Mouse (Mus musculus) liver, postnatal 0 days (tissue): ENCODE measurements around the gene Tmem252. TPM values are rescaled to one million over a fixed set of nuclear protein-coding genes. Genes with fewer than 3 reads are reported as not detected.

Experiments used
- ATAC-seq: fragments of 200-750 bp; cut with Nextera tagmentation; 2 replicates; pipeline ENCODE4 v1.8.0; 2017; ENCODE audit warnings: mild to moderate bottlenecking, moderate library complexity
- DNase-seq: peaks from one replicate; pipeline ENCODE4 v3.0.0-alpha.2; 2016
- H3K27ac ChIP-seq: fragments of 300-500 bp; sonication (generic); 2 replicates; pipeline ENCODE4 v1.5.1; 2014; ENCODE audit warnings: antibody characterized with exemption, moderate library complexity, mild to moderate bottlenecking, low read depth
- H3K27me3 ChIP-seq: fragments of 300-500 bp; sonication (generic); 2 replicates; pipeline ENCODE4 v1.6.1; 2014; ENCODE audit warnings: low read length, control low read depth, mixed read lengths; ENCODE audit not compliant: insufficient read depth
- H3K36me3 ChIP-seq: fragments of 300-500 bp; sonication (generic); replicated peaks from 2 replicates; pipeline ENCODE4 v1.6.1; 2014; ENCODE audit warnings: mild to moderate bottlenecking, control low read depth, low read length, moderate library complexity, mixed read lengths; ENCODE audit not compliant: insufficient read depth
- H3K4me1 ChIP-seq: fragments of 300-500 bp; sonication (generic); 2 replicates; pipeline ENCODE4 v1.6.1; 2014; ENCODE audit warnings: antibody characterized with exemption, mild to moderate bottlenecking, control low read depth; ENCODE audit not compliant: insufficient read depth
- H3K4me2 ChIP-seq: fragments of 300-500 bp; sonication (generic); 2 replicates; pipeline ENCODE4 v1.6.1; 2014; ENCODE audit warnings: low read depth, mild to moderate bottlenecking, low read length, moderate library complexity, mixed read lengths
- H3K4me3 ChIP-seq: fragments of 300-500 bp; sonication (generic); 2 replicates; pipeline ENCODE4 v1.5.1; 2014; ENCODE audit warnings: low read depth, low read length
- H3K9ac ChIP-seq: fragments of 300-500 bp; sonication (generic); replicated peaks from 2 replicates; pipeline ENCODE4 v1.6.1; 2014; ENCODE audit warnings: mild to moderate bottlenecking, moderate library complexity
- H3K9me3 ChIP-seq: fragments of 300-500 bp; sonication (generic); 2 replicates; pipeline ENCODE4 v1.6.1; 2016; ENCODE audit warnings: mild to moderate bottlenecking, control low read depth, low read length, mixed read lengths
- CTCF ChIP-seq: sonication (generic); IDR thresholded peaks from 2 replicates; pipeline ENCODE4 v1.5.1; 2016; ENCODE audit warnings: antibody characterized with exemption, low read depth
- EP300 ChIP-seq: IDR thresholded peaks from 2 replicates; pipeline ENCODE4 v1.6.1; 2016; ENCODE audit warnings: antibody characterized with exemption, low read depth, mild to moderate bottlenecking
- WGBS: fragments of 180-500 bp; shearing (Covaris S2); extraction: QIAGEN DNeasy Blood & Tissue Kit; methylation state at CpG from one replicate; pipeline ENCODE4 v1.1.7; 2014; ENCODE audit not compliant: insufficient replicate concordance; 5-methylcytosine and 5-hydroxymethylcytosine counted together
- polyA plus RNA-seq: library from polyadenylated mRNA; unstranded; fragments of >200 nt; fragmentation: Nextera tagmentation; extraction: Ambion mirVana; gene quantifications from 2 replicates; pipeline ENCODE4 v1.2.1, GENCODE M21; 2015

The Tmem252 gene
- polyA plus RNA-seq, 1 experiment from 2014 or later, result 0.06 TPM

DNA sequence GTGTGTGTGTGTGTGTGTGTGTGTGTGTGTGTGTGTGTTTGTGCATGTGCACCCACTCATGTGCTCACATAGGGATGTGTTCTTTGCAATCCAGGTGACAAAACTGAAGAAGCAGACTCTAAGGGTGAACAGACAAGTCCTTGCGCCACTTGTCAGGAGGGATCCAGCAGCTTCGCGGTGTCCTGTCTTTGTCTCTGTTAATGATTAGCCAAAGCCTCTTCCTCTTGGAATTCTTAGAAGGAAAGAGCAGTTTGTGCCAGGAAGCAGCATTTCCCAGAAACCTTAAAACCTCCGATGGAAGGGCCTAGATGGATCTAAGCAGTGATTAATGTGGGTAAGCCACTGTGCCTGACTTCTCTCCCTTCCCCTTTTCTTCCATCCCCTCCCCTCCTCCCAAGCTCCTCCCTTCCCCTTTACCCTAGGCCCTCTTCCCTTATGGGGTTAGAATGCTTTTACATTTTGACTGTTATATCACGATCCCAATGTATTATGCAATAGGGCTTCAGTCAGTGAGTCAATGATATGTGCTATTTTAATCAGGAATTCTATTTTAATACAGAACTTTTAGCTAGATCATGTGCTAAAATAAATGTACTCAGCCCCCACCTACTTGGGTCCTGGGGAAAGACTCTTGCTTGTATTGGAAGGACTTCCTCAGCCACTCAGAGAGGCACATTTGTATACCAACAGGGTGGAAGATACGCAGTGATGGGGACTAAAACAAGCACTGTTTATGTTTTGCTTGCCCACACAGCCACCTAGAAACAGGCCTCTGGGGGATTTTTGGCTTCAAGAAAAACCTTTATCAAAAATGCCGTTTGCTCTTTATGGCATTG, 33.5 kb downstream of the Tmem252 start:
- TF ChIP-seq EP300 (no peak), CTCF (no peak)
- WGBS, result 49% methylated on average over 7 of the region's 7 CpGs

DNA sequence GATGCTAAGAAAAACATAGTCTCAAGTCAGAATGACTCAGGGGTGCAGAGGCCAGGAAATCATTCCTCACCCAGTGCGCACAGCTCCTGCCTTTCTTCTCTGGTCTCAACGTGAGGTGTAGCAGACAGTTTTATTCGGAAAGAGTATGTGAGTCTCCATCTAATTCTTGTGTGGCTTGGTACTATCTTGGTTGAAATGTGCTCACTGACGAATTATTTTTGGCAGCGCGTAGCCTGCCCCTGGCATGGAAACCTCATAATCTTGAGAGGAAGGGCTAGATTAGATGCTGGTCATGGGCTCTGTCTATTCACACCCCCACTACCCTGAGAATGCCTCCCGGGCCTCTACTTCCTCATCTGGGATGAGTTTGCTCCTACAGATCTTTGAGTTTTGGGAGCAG, 34.2 kb downstream of the Tmem252 start:
- Histone ChIP-seq H3K9ac (no peak overlapping the region), H3K27me3 (no peaks in the 10 kb centered on the region), H3K4me2 (no peak overlapping the region), H3K4me3 (no peak overlapping the region), H3K9me3 (no peaks in the 10 kb centered on the region), H3K36me3 (no peaks in the 10 kb centered on the region), H3K4me1 (no peaks in the 10 kb centered on the region), H3K27ac (no peak overlapping the region)
- TF ChIP-seq EP300 (no peak), CTCF (no peak)
- 69% methylated on average over 7 of the region's 7 CpGs for WGBS
- DNase-seq, result no peak
- no peak for ATAC-seq

More for the DNA sequence above, 33.5 kb downstream of the Tmem252 start:
- H3K4me1 ChIP-seq, result no peaks in the 10 kb centered on the region
- ATAC-seq (no peak), DNase-seq (no peak)
- H3K4me3 ChIP-seq, result no peak overlapping the region
- no peak overlapping the region for H3K4me2 ChIP-seq
- H3K27me3 ChIP-seq, result no peaks in the 10 kb centered on the region
- no peaks in the 10 kb centered on the region for H3K9me3 ChIP-seq
- H3K36me3 ChIP-seq, result no peaks in the 10 kb centered on the region
- no peak overlapping the region for H3K9ac ChIP-seq
- H3K27ac ChIP-seq, result no peak overlapping the region

DNA sequence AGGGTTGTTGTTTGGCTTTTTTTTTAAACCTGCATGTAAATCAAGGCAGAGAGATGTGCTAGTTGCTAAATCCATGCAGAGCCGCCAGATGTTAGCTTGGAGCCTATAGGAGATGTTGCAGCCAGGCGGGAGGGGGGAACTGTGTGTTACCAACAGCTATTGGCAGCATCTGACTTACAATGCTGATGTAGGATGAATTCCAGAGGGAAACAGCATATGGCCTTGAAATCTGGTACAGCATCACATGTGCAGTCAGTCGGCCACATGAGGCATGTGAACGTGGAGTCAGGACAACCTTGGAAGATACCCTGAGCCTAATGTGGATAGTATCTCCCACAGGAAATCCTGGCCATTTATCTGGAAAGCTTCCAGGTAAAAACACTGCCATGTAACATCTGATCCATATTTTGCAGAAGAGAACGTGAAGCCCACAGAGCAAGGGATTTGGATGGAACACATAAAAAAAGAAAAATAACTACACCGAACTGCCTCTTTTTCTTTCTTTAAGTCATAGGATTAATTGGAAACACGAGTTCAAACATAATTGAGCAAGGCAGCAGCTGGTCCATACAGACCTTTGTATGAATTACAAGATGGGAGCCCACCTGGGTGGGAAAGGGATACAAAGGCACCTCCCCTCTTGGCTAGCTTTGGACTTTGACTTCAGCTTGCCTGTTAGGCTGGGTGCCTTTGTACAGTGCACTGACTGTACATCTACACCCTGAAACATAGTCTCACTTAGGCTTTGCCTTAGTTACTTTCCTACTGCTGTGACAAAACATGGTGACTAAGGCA, 42.7 kb downstream of the Tmem252 start:
- Histone ChIP-seq H3K27ac (no peak overlapping the region), H3K9me3 (no peaks in the 10 kb centered on the region), H3K4me1 (no peaks in the 10 kb centered on the region), H3K4me2 (no peak overlapping the region), H3K36me3 (no peaks in the 10 kb centered on the region), H3K4me3 (no peak overlapping the region), H3K9ac (no peak overlapping the region), H3K27me3 (no peaks in the 10 kb centered on the region)
- ATAC-seq (no peak), DNase-seq (no peak)
- TF ChIP-seq EP300, result no peak
- TF ChIP-seq CTCF, result no peak
- WGBS, result 72% methylated on average over 7 of the region's 7 CpGs

- DNase-seq (no peak), ATAC-seq (no peak)
- H3K4me3 ChIP-seq, result no peak overlapping the region
- no peaks in the 10 kb centered on the region for H3K9me3 ChIP-seq
- no peak overlapping the region for H3K9ac ChIP-seq
- no peaks in the 10 kb centered on the region for H3K4me1 ChIP-seq
- no peaks in the 10 kb centered on the region for H3K27me3 ChIP-seq
- H3K36me3 ChIP-seq, result no peaks in the 10 kb centered on the region
- TF ChIP-seq EP300 (no peak), CTCF (no peak)
- 33% methylated on average over 1 of the region's 1 CpGs for WGBS
- H3K4me2 ChIP-seq, result no peak overlapping the region
- H3K27ac ChIP-seq, result no peak overlapping the region
Measured at GRCm38 (mm10) chr19:24718021-24718420, 44.2 kb downstream of the Tmem252 start.

DNA sequence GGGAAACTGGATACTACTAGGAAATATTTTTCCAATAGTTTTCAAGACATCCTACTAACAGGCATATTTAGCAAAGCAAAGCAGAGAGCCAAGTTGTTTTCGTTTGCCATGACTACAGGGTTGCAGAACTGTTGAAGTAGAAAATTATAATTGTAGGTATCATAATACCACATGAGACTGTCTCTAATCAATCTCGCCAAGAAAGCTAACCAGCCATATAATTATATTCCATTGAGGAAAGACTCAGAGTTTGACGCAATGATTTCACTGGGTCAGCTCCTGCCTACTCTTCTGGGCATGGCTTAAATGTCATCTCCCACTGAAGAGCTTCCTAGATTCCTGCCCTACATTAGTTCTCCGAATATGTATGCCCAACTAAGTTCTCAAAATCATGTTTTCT, 45.7 kb downstream of the Tmem252 start:
- DNase-seq (no peak), ATAC-seq (no peak)
- no peaks in the 10 kb centered on the region for H3K36me3 ChIP-seq
- WGBS, result 72% methylated on average over 4 of the region's 4 CpGs
- no peak overlapping the region for H3K4me3 ChIP-seq
- H3K27ac ChIP-seq, result no peak overlapping the region
- H3K4me2 ChIP-seq, result no peak overlapping the region
- H3K4me1 ChIP-seq, result no peaks in the 10 kb centered on the region
- H3K9me3 ChIP-seq, result no peaks in the 10 kb centered on the region
- no peak overlapping the region for H3K9ac ChIP-seq
- no peak for TF ChIP-seq CTCF
- no peak for TF ChIP-seq EP300
- H3K27me3 ChIP-seq, result no peaks in the 10 kb centered on the region

DNA sequence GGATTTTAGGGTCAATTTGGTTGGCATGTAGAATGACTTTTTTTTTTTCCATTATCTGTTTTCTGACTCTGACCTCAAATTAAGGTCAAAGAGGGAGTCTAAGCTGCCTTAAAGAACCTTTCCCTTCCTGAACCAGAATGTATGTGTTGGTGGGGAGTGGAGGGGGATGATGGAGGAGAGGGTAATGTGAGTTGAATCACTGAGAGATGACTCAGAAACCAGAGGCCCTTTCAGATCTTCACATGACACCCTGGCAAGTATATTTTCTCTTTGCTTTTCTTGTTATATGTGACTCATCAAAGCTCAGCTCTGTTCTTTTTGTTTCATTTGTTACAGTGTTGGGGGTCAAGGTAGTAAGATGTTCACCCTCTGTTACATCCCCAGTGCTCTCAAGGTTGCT, 46.6 kb downstream of the Tmem252 start:
- Histone ChIP-seq H3K4me1 (no peaks in the 10 kb centered on the region), H3K9me3 (no peaks in the 10 kb centered on the region), H3K36me3 (no peaks in the 10 kb centered on the region), H3K4me3 (no peak overlapping the region), H3K9ac (no peak overlapping the region), H3K4me2 (no peak overlapping the region), H3K27ac (no peak overlapping the region), H3K27me3 (no peaks in the 10 kb centered on the region)
- ATAC-seq (no peak), DNase-seq (no peak)
- TF ChIP-seq EP300 (no peak), CTCF (no peak)
